Mouse (Mus musculus): ENCODE data around the gene Tbcd.

DNA sequence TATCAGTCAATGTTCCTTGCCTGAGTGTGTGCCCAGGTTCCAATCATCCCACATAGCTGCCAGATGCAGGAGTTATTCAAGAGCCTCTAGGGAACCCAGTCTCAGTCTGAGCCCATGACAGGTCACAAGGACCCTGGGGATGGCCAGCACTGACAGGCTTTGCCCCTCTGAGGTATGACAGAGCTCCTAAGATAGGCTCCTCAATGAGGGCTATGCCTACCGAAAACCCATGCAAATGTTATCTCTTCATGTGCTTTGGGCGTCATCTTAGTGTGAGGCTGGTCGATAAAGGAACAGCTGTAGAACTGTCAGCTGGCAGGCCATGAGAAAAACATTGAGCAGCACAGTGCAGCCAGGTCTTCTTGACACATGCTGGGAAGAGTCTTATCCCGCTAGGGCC lies 18.4 kb upstream of the Tbcd start:
- TF ChIP-seq POLR2A (IDR thresholded peaks at IDR 0.05; ENCODE audit: low read depth, low read length), result no peak
- TF ChIP-seq CTCF (IDR thresholded peaks at IDR 0.05; ENCODE audit: extremely low read depth, insufficient read length, insufficient replicate concordance, low read depth, low read length), result no peak
